Mouse (Mus musculus) mouse embryonic stem cell (cell line): ENCODE measurements at regions not wholly inside any gene's neighbourhood (a gene's known extent, or its start where the extent isn't known, plus 50 kb on each side); places are given as distances from the start of the nearest gene placed in this dataset.
"Not testable (repeated sequence)": the region's sequence is repeated elsewhere in the genome, so short reads cannot be mapped to it uniquely, and the experiment has no call there.

Experiments
- in situ Hi-C, 2 experiments: fragments of 300-500 bp; cut with MboI; formaldehyde crosslinking; loops; 1 replicate in 1 of 2; 3 replicates in 1 of 2; pipeline ENCODE4 v1.14.3; 2019 to 2020; ENCODE audit warnings: low sequenced_read_pairs in 2 of 2, low pct_unique_long_range_greater_than_20kb in 1 of 2, mixed read lengths in 1 of 2; ENCODE audit not compliant: unreplicated experiment in 1 of 2

- in situ Hi-C loops = no loop called here
Observed at GRCm38 (mm10) chr10:96685991-96686601, 69.3 kb downstream of the Btg1 start.

- in situ Hi-C loops = no loop called here
Observed at GRCm38 (mm10) chr10:96686659-96687440, 70.0 kb downstream of the Btg1 start.

DNA sequence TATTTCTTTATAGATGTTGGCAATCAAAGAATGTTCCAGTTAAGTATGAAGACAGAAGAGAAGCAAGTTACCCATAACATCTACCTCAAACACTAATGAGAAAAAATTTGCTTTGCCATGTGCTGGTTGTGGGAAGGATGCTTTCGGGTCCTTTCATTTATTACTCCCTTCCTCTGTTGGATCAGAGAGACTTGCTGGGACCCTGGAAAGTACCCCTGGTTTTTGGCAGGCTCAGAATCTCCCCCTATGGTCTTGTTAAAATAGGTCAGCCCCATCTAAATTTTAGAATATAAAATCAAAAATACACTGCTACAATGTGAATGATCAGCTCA is 70.6 kb downstream of the Btg1 start:
- in situ Hi-C loops = no loop called here

GRCm38 (mm10) chr10:96689976-96690867 is 73.4 kb downstream of the Btg1 start:
- in situ Hi-C loops = no loop called here

- in situ Hi-C loops = no loop called here
Observed at GRCm38 (mm10) chr10:96690868-96691302, 74.1 kb downstream of the Btg1 start.

DNA sequence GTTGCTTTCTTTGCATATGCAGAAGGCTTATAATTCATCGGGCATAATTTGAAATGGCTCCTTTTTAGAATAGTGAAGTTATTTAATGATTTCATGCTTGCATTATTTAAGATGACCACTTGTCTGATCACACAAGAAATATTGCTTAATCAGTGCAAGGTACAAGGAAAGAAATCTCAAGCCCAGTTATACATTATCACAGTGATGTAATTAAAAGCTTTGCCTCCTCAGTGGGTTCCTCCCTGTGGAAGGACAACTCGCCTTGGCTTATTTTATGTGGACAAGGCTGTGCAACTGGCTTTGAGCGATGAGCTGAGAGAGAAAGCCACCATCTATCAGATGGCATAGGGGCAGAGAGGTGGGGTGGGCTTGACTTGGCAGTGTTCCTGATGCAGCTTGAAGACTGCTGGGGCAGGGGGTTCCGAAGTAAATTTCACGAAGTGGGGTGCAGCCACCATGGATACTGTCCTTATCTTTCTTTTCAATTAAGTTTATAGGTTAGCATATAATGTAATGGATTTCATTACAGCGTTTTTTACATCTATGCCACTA is 74.6 kb downstream of the Btg1 start:
- in situ Hi-C loops = no loop called here

DNA sequence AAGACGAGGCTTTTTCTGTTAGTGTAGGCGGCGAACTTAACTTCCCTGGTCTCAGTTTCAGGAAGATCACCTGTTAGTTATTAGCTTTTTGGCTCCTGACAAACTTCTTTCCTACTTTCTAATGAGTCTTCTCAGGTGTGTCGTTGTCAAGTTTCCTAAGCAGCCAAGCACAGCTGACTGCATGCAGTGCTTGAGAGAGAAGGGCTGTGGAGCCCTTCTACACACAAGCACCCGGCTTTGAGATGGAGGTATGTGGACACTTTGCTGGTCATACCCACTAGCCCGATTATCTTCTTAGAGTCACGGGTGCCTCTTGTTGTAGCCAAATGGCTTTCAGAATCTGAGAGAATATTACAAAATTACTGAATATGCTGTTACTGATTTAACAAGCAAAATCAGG is 76.0 kb downstream of the Btg1 start:
- in situ Hi-C loops = no loop called here

DNA sequence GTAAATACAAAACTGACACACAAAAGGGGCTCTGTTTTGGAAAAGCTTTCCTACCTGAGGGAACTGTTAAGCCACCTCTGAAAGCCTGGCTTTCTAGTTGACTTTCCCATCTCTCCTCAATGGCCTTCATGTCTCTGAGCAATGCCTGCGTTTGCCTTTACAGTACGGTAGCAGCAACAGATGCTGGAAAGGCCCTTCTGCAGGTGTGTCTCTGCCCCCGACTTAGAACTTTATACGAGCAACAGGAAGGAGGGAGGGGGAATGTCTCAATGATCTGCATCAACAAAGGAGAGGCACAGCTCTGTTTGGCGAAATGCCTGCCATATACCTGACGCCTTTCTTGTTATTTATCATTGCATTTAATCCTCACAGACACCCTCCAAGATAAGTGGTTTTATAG is 77.0 kb downstream of the Btg1 start:
- in situ Hi-C loops = no loop called here

DNA sequence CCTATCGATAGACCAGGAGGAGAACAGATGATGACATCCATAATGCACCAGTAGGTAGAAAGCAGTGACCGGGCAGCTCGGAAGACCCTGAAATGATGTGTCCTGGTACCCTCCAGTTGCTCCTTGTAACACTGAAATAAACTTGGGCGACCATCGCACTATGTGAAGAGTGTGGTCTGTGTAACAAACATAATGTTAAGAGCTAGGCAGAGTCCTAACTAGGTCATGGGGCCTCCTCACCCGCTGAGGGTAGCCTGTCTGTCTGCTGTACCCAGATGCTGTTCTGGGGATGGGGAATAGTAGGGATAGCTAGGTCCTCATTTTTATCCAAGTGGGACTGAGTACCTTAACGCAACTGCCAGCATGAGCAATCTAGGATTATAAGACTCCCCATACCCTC is 79.8 kb downstream of the Btg1 start:
- in situ Hi-C loops = no loop called here

DNA sequence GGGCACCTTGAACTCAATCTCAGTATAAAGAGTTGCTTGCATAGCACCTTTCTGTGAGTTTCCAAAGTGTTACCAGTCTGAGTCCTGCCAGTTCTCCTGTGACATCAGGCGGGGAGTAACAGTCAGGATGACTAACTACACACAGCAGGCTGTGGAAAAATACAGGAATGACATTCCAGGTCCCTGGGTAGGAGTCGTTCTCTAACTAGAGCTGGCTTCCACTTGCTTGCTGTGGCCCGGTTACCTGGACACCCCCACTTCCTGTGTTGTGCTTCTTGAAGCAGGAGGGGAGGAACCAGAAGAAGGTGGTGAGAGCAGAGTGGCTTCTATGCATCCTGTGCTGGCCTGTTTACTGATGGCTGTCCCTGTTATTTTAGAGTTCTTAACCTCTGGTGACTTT is 81.0 kb downstream of the Btg1 start:
- in situ Hi-C loops = no loop called here

GRCm38 (mm10) chr10:96706656-96707055 is 89.8 kb downstream of the Btg1 start:
- in situ Hi-C loops = no loop called here

- in situ Hi-C loops = no loop called here
Observed at GRCm38 (mm10) chr10:96708471-96708870, 91.7 kb downstream of the Btg1 start.

DNA sequence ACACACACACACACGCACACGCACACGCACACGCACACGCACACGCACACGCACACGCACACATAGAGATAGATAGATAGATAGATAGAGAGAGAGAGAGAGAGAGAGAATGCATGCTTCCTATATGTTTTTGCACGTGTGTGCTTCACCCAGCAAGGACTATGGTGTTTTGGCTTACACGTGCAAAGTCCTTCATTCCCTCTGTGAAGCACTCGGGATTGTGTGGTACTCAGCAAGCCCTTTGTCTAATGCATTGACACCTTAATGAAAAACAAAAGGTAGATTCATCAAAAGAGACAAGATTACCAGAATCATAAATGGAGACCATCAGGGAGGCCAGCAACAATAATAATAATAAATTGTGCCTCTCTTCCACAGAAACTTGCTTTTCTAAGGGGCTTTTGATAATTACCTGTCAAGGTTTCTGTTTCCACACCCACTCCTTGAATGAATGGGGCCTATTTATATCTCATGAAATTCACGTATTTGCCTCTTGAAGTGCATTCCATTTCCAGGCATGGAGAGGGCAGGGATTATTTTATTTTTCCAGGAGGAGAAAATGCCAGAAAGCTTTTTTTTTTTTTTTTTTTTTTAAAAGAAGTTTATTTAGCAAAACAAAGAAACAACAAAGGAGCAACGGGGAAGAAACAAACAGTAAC is 93.0 kb downstream of the Btg1 start:
- in situ Hi-C loops = no loop called here

- in situ Hi-C loops = no loop called here
Observed at GRCm38 (mm10) chr10:96711993-96712392, 95.2 kb downstream of the Btg1 start.

GRCm38 (mm10) chr10:96714702-96715101 is 97.9 kb downstream of the Btg1 start:
- in situ Hi-C loops = no loop called here

DNA sequence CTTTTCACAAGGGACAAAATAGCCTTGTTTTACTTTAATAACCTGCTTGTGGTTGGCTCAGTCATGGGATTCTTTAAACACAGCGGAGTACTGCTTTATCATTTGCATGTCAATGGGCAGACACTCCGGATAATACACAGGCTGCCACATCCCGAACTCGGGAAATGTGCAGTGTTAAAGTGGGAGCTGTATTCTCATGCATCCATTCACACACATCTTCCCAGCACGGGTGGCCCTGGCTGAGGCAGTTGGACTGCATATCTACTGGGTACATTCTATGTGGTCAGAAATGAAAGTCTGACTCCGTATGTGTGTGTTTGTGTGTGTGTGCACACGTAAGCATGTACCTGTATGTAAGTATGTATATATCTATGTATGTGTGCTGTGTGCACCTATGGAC is 100.5 kb downstream of the Btg1 start:
- in situ Hi-C loops = no loop called here

DNA sequence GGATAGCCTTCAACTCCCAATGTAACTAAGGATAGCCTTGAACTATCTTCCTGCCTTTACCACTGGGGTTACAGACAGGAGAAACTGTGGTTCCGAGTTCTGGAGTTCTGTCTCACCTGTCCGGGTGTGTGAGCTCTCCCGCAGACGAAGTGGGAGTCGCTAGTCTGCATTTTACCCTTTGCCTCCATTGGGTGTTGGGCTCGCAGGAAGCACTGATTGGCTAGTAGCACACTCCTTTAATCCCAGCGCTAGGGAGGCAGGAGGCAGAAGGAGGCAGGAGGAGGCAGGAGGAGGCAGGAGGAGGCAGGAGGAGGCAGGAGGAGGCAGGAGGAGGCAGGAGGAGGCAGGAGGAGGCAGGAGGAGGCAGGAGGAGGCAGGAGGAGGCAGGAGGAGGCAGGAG is 101.9 kb downstream of the Btg1 start:
- in situ Hi-C loops = not testable (repeated sequence)

DNA sequence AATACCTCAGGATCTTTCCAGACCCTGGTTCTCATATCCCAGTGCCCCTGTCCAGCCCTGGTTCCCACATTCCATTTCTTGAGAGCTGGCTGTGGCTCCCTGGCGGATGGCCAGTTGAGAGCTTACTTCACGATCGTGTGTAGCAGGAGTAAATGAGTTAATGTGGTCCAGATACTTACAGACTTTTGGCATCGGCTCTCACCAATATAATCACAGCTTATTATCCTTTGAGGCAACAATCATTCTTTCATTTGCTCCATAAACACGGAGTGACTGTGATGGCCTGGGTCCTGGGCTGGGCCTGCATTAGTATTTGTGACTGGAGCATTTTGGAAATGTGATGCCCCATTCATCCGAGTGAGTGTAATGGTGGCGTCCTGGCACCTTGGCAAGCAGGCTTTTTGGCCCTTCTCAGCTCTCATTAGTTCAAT is 103.5 kb downstream of the Btg1 start:
- in situ Hi-C loops = loop anchor here in 1 of 2 experiments (10.0 kb wide), 1 partner anchor 95 kb away; no protein-coding TSS in a partner anchor
